Mouse (Mus musculus) embryo, embryonic 10 days (tissue): Measurements from ENCODE around the gene Anapc11.
"Not testable (repeated sequence)": the region's sequence is repeated elsewhere in the genome, so short reads cannot be mapped to it uniquely, and the experiment has no call there.

Experiments
- DNase-seq: peaks from one replicate; pipeline ENCODE4 v3.0.0-alpha.2; 2015; ENCODE audit warnings: low spot score

Gene Anapc11

GRCm38 (mm10) chr11:120598283-120598989 lies at the start of gene Anapc11, which contains the start of gene Alyref:
Gene Anapc11, plus strand, starts transcription at chr11:120598421.
Gene Alyref, minus strand, starts transcription at chr11:120598365.
- DNase-seq, result peak; percentile 98

GRCm38 (mm10) chr11:120548786-120549167 lies 49.4 kb upstream of the Anapc11 start:
- no peak for DNase-seq

GRCm38 (mm10) chr11:120549168-120549945 lies 48.9 kb upstream of the Anapc11 start, which contains the start of gene Mcrip1:
Gene Mcrip1, minus strand, starts transcription at chr11:120549727.
- DNase-seq, result peak; percentile 96

GRCm38 (mm10) chr11:120549986-120550809 lies 48.0 kb upstream of the Anapc11 start:
- DNase-seq, result no peak

- DNase-seq, result no peak
Measured at GRCm38 (mm10) chr11:120550810-120551440, 47.3 kb upstream of the Anapc11 start, which contains the start of gene Ppp1r27. Gene Ppp1r27, minus strand, starts transcription at chr11:120551132.

GRCm38 (mm10) chr11:120552736-120553135 lies 45.5 kb upstream of the Anapc11 start:
- DNase-seq, result no peak

- no peak for DNase-seq
Measured at GRCm38 (mm10) chr11:120554834-120555233, 43.4 kb upstream of the Anapc11 start.

GRCm38 (mm10) chr11:120555260-120555659 lies 43.0 kb upstream of the Anapc11 start:
- DNase-seq, result no peak

- DNase-seq, result not testable (repeated sequence)
Measured at GRCm38 (mm10) chr11:120558843-120559242, 39.4 kb upstream of the Anapc11 start.

- DNase-seq, result no peak
Measured at GRCm38 (mm10) chr11:120560952-120561728, 37.1 kb upstream of the Anapc11 start.

- DNase-seq, result no peak
Measured at GRCm38 (mm10) chr11:120562949-120563348, 35.3 kb upstream of the Anapc11 start.

GRCm38 (mm10) chr11:120565114-120565513 lies 33.1 kb upstream of the Anapc11 start:
- DNase-seq, result no peak

GRCm38 (mm10) chr11:120568324-120568723 lies 29.9 kb upstream of the Anapc11 start:
- DNase-seq, result no peak

- DNase-seq, result no peak
Measured at GRCm38 (mm10) chr11:120571122-120571521, 27.1 kb upstream of the Anapc11 start.

- no peak for DNase-seq
Measured at GRCm38 (mm10) chr11:120571754-120572416, 26.3 kb upstream of the Anapc11 start.

- DNase-seq, result peak; percentile 24
Measured at GRCm38 (mm10) chr11:120572417-120572751, 25.8 kb upstream of the Anapc11 start.

- peak; percentile 99 for DNase-seq
Measured at GRCm38 (mm10) chr11:120572752-120573584, 25.3 kb upstream of the Anapc11 start, which contains the start of gene P4hb. Gene P4hb, minus strand, starts transcription at chr11:120573253.

GRCm38 (mm10) chr11:120573585-120574277 lies 24.5 kb upstream of the Anapc11 start:
- peak; percentile 13 for DNase-seq

GRCm38 (mm10) chr11:120574278-120574600 lies 24.0 kb upstream of the Anapc11 start:
- peak; percentile 27 for DNase-seq
